Mouse (Mus musculus) gastrocnemius, adult 2 months (tissue): ENCODE measurements at regions not wholly inside any gene's neighbourhood (a gene's known extent, or its start where the extent isn't known, plus 50 kb on each side); places are given as distances from the start of the nearest gene placed in this dataset.
A peak's percentile ranks its signal among the peaks of the same experiment; 100 is the strongest.

Source experiments
- DNase-seq: peaks from one replicate; pipeline ENCODE4 v3.0.0; 2022
- H3K27ac ChIP-seq: fragments of 200-600 bp; 2 replicates; pipeline ENCODE4 v1.8.1; 2022; ENCODE audit warnings: mild to moderate bottlenecking
- H3K4me3 ChIP-seq: fragments of 200-600 bp; 2 replicates; pipeline ENCODE4 v1.8.1; 2022; ENCODE audit warnings: mild to moderate bottlenecking, moderate library complexity
- CTCF ChIP-seq: fragments of 200-600 bp; IDR thresholded peaks from 2 replicates; pipeline ENCODE4 v1.8.1; 2022; ENCODE audit warnings: antibody characterized with exemption, mild to moderate bottlenecking, moderate library complexity
- intact Hi-C: fragments of 180-260 bp; cut with DNase I; formaldehyde crosslinking; loops from one replicate; pipeline ENCODE4 v1.15.1; 2025

DNA sequence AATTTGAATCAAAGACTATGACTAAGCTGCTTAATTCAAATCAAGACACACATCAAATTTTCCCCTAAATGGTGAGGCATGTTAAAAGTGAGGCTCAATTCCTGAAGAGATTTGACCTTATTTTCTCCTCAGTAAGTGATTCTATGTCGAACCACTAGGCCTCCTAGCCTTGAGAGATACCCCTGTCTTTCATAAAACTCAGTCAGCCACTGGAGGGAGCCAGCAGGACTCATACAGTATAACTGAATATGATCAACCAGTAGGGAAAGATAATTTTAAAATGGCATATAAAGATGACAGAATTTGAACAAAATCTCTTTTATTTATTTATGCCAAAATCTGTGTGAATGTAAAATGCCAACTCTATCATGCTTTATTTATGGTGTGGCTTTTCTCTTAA lies 626.5 kb upstream of the Pkn2 start:
- no peak for DNase-seq
- Histone ChIP-seq H3K27ac (no peak overlapping the region), H3K4me3 (no peak overlapping the region)
- TF ChIP-seq CTCF, result peak; percentile 55
- intact Hi-C loops, result loop anchor here (5.0 kb wide), 1 partner anchor 734 kb away; no protein-coding TSS in a partner anchor

- DNase-seq, result no peak
- no peak overlapping the region for H3K27ac ChIP-seq
- no peak for TF ChIP-seq CTCF
- intact Hi-C loops, result no loop called here
- H3K4me3 ChIP-seq, result no peak overlapping the region
Measured at GRCm38 (mm10) chr3:143501017-143501416, 619.2 kb upstream of the Pkn2 start.

DNA sequence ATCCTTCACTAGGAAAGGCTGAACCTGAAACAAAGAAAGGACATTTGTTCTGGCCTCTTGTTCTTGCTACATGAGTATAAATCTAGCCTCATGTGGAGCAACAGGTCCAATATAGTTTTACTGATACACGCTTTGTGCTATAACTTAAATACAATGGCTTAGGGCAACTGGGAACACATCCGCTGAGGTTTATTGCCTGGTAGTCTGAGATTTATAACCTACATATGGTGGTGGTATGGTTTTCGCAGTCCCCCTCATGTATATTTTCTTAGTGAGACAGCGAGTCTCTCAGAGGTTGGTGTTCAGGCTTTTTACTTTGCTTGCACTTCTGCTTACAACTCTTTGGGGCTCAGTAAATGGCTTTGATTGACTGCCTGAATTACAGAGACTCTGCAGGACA lies 613.6 kb upstream of the Pkn2 start:
- no peak overlapping the region for H3K4me3 ChIP-seq
- intact Hi-C loops, result no loop called here
- no peak for TF ChIP-seq CTCF
- no peak for DNase-seq
- no peak overlapping the region for H3K27ac ChIP-seq

GRCm38 (mm10) chr3:143477916-143478610 lies 596.3 kb upstream of the Pkn2 start:
- DNase-seq, result no peak
- TF ChIP-seq CTCF, result no peak
- Histone ChIP-seq H3K4me3 (no peak overlapping the region), H3K27ac (no peak overlapping the region)
- intact Hi-C loops, result no loop called here

- no peak for DNase-seq
- intact Hi-C loops, result no loop called here
- Histone ChIP-seq H3K4me3 (no peak overlapping the region), H3K27ac (no peak overlapping the region)
- TF ChIP-seq CTCF, result no peak
Measured at GRCm38 (mm10) chr3:143475461-143475860, 593.7 kb upstream of the Pkn2 start.

DNA sequence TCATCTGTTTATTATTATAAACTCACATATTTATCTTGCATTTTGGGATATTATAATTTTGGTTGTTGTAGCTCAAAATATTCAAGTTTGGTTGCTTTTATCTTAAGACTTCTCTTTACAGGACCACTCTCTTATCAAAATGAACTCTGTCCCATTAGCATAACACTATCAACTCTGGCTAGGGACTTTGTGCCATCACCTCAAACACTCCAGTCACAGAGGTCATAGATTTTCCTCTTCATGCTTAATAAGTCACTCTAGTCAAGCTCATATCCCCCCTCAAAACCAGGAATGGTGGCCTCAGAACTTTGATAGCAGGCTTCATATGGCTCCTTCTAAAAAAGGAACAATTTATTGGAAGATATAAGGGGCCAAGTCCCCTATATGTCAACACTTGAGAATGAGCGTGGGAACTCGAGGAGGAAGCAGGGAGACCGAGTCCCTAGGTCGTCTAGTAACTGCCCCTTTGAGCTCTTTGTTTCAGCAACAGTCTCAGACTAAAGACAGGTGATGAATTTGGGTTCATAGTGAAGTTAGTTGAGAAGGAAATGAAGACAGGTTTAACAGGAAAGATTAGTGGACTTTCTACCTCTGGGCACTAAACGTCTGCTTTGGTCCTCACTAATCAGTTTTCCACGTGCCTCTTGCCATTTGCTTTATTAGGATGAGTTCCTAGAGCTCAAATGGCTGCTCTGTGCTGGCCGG lies 565.4 kb upstream of the Pkn2 start:
- Histone ChIP-seq H3K4me3 (no peak overlapping the region), H3K27ac (no peak overlapping the region)
- intact Hi-C loops, result no loop called here
- no peak for DNase-seq
- no peak for TF ChIP-seq CTCF

DNA sequence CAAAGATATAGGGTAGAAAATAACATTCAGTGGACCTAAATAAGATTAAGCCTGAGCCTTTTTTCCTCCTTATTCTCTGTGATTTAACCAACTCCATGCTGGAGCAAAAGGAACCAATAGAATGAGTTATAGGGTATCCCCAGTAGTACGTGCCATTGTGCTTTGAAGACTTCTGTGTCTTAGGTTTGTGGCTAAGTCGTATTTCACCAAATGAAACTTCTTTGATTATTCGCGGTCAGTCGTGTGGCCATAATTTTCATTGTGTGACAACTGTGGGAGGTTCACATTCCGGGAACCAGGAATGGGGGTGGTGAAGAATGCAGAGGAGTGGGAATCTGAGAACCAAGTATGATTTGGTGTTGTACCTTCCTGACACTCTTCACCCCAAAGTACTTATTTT lies 535.6 kb upstream of the Pkn2 start:
- TF ChIP-seq CTCF, result no peak
- intact Hi-C loops, result no loop called here
- no peak for DNase-seq

GRCm38 (mm10) chr3:143411655-143412054 lies 529.9 kb upstream of the Pkn2 start:
- intact Hi-C loops, result no loop called here
- TF ChIP-seq CTCF, result no peak
- no peak overlapping the region for H3K27ac ChIP-seq
- no peak for DNase-seq
- no peak overlapping the region for H3K4me3 ChIP-seq

More for the DNA sequence above, 535.6 kb upstream of the Pkn2 start:
- H3K27ac ChIP-seq, result no peak overlapping the region
- no peak overlapping the region for H3K4me3 ChIP-seq

DNA sequence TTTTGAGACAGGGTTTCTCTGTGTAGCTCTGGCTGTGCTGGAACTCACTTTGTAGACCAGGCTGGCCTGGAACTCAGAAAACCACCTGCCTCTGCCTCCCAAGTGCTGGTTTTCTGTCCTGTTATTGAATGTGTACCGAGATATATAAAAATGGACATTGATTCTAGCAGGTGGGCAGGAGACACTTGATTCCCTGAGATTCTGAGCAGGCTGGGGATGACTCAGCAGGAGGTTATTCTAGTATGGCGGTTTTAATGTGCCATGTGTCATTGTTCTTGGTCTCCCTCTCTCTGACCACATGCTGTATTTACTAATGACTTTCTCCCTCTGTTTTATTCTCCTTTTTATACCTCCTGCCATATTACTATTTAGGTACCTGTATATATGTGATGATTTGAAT lies 517.2 kb upstream of the Pkn2 start:
- intact Hi-C loops, result no loop called here
- H3K4me3 ChIP-seq, result no peak overlapping the region

DNA sequence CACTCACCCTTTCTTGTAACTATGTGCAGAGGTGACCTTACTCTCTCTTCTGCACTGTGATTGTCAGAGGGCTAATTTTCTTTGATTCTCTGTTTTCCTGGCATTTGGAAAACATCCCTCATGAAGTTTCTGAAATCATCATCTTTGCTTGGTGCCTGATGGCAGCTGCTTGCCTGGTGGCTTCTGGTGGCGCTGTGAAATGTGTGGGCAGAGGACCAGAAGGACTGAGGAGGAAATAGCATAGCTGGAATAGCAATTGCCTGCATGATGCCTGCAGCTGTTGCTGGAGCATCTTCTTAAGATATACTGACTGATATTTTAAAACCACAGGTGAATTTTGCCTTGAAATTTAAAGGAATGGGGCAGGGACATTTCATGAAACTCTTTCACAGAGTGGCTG lies 502.6 kb upstream of the Pkn2 start:
- Histone ChIP-seq H3K4me3 (no peak overlapping the region), H3K27ac (no peak overlapping the region)
- intact Hi-C loops, result no loop called here
- TF ChIP-seq CTCF, result no peak
- no peak for DNase-seq

More for the DNA sequence above, 517.2 kb upstream of the Pkn2 start:
- TF ChIP-seq CTCF, result no peak
- no peak for DNase-seq
- no peak overlapping the region for H3K27ac ChIP-seq

DNA sequence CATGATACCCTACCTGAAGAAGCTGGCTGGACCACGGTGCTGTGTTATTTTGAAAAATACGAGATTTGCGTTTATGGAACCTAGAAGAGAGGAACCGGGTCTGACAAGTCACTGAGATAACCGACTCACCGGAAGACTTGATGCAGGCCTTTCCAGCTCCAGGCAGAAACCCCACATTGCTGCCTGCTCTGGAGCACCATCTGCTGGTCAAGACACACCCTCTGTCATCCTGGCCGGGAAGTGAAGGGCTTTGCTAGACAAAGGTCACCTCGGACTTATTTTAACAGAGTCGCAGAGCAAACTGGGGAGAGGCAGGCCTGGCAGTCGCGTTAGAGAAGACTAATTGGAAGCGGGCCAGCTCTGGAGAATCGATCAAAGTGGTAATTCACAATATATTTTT lies 497.4 kb upstream of the Pkn2 start:
- TF ChIP-seq CTCF, result peak; percentile 69
- Histone ChIP-seq H3K4me3 (no peak overlapping the region), H3K27ac (no peak overlapping the region)
- intact Hi-C loops, result no loop called here
- DNase-seq, result peak; percentile 56

- no peak for DNase-seq
- Histone ChIP-seq H3K4me3 (no peak overlapping the region), H3K27ac (no peak overlapping the region)
- TF ChIP-seq CTCF, result no peak
- intact Hi-C loops, result no loop called here
Measured at GRCm38 (mm10) chr3:143377446-143377845, 495.6 kb upstream of the Pkn2 start.

DNA sequence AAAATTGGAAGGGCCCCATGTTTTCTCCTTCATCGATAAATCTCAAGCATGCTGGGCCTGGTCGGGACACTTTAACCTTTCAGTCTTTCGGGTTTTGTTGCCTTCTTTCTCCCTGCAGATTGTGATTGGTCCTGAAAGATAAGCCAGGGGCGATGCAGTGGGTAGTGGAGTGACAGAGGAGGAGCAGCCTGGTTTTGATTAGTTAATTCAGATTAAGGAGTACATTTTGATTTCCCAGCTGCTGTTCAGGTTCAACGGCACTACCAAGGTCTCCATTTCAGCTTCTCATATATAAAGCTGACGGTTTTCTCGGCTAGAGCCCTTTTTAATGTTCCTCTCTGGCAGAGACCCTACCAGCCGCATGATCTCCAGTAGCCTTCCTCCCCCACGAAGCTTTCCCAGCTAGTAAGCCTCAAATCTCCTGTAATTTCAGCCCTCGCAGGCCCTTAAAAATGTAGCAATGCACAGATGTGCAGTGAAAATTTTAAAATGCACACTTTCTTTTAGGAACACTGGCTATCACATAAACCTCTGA lies 493.8 kb upstream of the Pkn2 start:
- no peak overlapping the region for H3K4me3 ChIP-seq
- no peak for DNase-seq
- H3K27ac ChIP-seq, result no peak overlapping the region
- intact Hi-C loops, result no loop called here
- no peak for TF ChIP-seq CTCF

DNA sequence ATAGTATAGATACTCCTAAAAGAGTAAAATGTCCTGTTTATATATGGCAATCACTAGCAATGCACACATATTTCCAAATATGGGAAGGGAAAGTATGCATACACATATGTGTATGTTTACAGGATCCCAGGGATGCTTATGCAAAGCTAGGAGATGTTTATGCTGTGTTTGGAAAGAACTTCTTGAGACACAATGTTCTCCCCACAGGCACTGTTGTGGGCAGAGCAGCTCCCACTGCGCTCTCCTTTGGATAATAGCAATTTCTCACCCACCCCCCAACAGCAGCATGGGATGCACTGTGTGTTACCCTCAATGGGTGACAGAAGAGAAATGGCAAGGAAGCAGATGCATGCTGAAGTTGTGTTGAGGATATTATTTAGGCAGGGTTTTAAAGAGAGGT lies 491.7 kb upstream of the Pkn2 start:
- intact Hi-C loops, result no loop called here
- Histone ChIP-seq H3K27ac (no peak overlapping the region), H3K4me3 (no peak overlapping the region)
- TF ChIP-seq CTCF, result no peak
- DNase-seq, result no peak
